ENCODE assay signal across 11 mouse cellular contexts in genomic region chr7:131800416-131801045, GRCm38 (mm10).
A peak's percentile ranks its signal among the peaks of the same experiment; 100 is the strongest.
DNase-seq lines count a peak whose midpoint lies in the region; ATAC-seq lines count a peak whose summit lies in the region.
"Had no signal": no experiment of that assay in that cellular context is flagged by ENCODE, and none has a peak within 500 bp of the region (broad histone marks: within the 10 kb centered on the region; RNA-seq: fewer than 3 reads in every experiment).

No protein-coding gene starts in this region.

- no peak overlapping the region for H3K9ac ChIP-seq in neural tube, embryonic 15.5 days (replicated peaks)
- H3K9ac ChIP-seq: embryonic facial prominence, embryonic 13.5 days; liver, embryonic 15.5 days; stomach, embryonic 15.5 days had no signal

- H3K27me3 ChIP-seq in neural tube, embryonic 15.5 days (replicated peaks): peaks cover 30% of the 10 kb centered on the region
- peaks cover 56% of the 10 kb centered on the region for H3K27me3 ChIP-seq in limb, embryonic 10.5 days (ENCODE audit: low read depth, poor library complexity, severe bottlenecking)
- H3K27me3 ChIP-seq: liver, embryonic 15.5 days; stomach, embryonic 15.5 days had no signal

- DNase-seq in adrenal gland, adult (ENCODE audit: inconsistent age in 2 of 2, low spot score in 1 of 2): peak; percentile 24 to 57
- DNase-seq in adrenal gland, adult 8-10 months: no peak
- DNase-seq in neural tube, embryonic 10.5 days (ENCODE audit: extremely low spot score, low spot score): peak; percentile 56
- peak; percentile 68 for DNase-seq in limb, embryonic 10.5 days (ENCODE audit: low spot score)
- peak; percentile 12 for DNase-seq in thymus, postnatal 25 days
- DNase-seq in urinary bladder, adult 18-20 months (ENCODE audit: low spot score in 2 of 2): no peak

- H3K4me1 ChIP-seq in neural tube, embryonic 15.5 days: peaks cover 17% of the 10 kb centered on the region
- H3K4me1 ChIP-seq in limb, embryonic 10.5 days: peaks cover 49% of the 10 kb centered on the region
- H3K4me1 ChIP-seq: embryonic facial prominence, embryonic 13.5 days; liver, embryonic 15.5 days; stomach, embryonic 15.5 days had no signal

- WGBS in neural tube, embryonic 15.5 days: 20% methylated on average over 6 of the region's 6 CpGs
- 25% methylated on average over 6 of the region's 6 CpGs for WGBS in limb, embryonic 10.5 days

- no peaks in the 10 kb centered on the region for H3K9me3 ChIP-seq in neural tube, embryonic 15.5 days (replicated peaks)
- H3K9me3 ChIP-seq in limb, embryonic 10.5 days (replicated peaks): no peaks in the 10 kb centered on the region
- H3K9me3 ChIP-seq: embryonic facial prominence, embryonic 13.5 days; liver, embryonic 15.5 days; stomach, embryonic 15.5 days had no signal

- H3K27ac ChIP-seq in neural tube, embryonic 15.5 days (replicated peaks): no peak overlapping the region
- H3K27ac ChIP-seq in limb, embryonic 10.5 days: no peak overlapping the region
- H3K27ac ChIP-seq: embryonic facial prominence, embryonic 13.5 days; liver, embryonic 15.5 days; stomach, embryonic 15.5 days had no signal

- H3K4me3 ChIP-seq in neural tube, embryonic 15.5 days (replicated peaks): no peak overlapping the region
- H3K4me3 ChIP-seq in limb, embryonic 10.5 days: no peak overlapping the region
- H3K4me3 ChIP-seq: embryonic facial prominence, embryonic 13.5 days; liver, embryonic 15.5 days; stomach, embryonic 15.5 days had no signal

- H3K4me2 ChIP-seq in neural tube, embryonic 15.5 days: no peak overlapping the region
- H3K4me2 ChIP-seq: embryonic facial prominence, embryonic 13.5 days; liver, embryonic 15.5 days; stomach, embryonic 15.5 days had no signal

- H3K36me3 ChIP-seq in neural tube, embryonic 15.5 days: no peaks in the 10 kb centered on the region
- no peaks in the 10 kb centered on the region for H3K36me3 ChIP-seq in limb, embryonic 10.5 days
- H3K36me3 ChIP-seq: embryonic facial prominence, embryonic 13.5 days; liver, embryonic 15.5 days; stomach, embryonic 15.5 days had no signal

- no peak for ATAC-seq in neural tube, embryonic 15.5 days (ENCODE audit: low FRiP score)
- ATAC-seq in inflammation-experienced regulatory T-cells, adult 6 months: no peak

Comparison
In these comparisons a context has a peak if more than half of its experiments do, and no peak if none do; other contexts are left out.
1. DNase-seq: peak in adrenal gland, adult (2 of 2), neural tube, embryonic 10.5 days (single experiment), limb, embryonic 10.5 days (single experiment) and thymus, postnatal 25 days (single experiment); none in adrenal gland, adult 8-10 months (single experiment) and urinary bladder, adult 18-20 months (0 of 2).